Mouse (Mus musculus): ENCODE results near the gene Cnpy1. TPM values are rescaled to one million over a fixed set of nuclear protein-coding genes. Genes with fewer than 3 reads are reported as not detected.

Cnpy1 gene
- under 1 TPM; 0.31 to 0.83 TPM for total RNA-seq (2021)
- long read RNA-seq, experiment 1: 0 reads
- long read RNA-seq, experiment 2, partial matches to known transcripts: 0 of 3 reads
- long read RNA-seq, experiment 2, other reads (novel, unspliced or antisense): 0 of 3 reads

DNA sequence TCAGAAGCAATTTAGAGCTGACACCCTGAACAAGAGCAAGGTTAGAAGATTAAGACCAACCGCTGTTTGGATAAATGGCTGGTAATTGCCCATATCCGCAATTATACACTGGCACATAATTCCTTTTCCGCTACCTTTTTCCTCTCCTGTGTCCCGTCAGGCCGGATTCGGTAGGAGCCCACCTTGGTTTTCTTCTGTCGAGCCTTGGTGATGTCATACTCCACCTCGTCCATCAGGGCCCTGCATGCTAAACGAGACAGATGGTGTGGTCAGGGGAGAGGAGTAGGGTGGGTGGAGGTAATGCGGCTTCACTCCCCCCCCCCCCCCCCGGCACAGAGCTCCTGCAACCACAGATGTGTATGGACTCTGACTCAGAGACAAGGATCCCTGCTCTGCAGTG lies at the start of gene Cnpy1:
TSS of gene Cnpy1 (minus strand) at position 233 of the 400 bp plus-strand sequence.
- DNase-seq (ENCODE audit: low spot score in 2 of 2): no peak

DNA sequence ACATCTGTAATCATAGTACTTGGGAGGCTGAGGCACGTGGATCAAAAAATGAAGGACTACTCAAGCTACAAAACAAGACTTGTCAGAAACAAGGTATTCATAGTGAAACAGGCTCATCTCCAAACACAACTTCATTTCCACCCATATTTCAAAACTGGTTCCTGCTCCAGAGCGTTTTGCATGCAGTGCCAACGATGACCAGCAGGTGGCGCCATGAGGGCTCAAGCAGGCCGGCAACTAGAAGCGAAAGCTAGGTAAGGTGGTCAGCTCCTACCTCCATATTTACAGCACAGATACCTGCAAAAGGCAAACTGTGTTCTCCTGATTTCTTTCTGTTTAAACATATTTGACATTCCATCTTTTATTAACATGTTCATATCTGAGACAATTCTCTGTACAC lies 48.4 kb upstream of the Cnpy1 start:
- DNase-seq (ENCODE audit: low spot score in 2 of 2): peak; percentile 74 to 83

GRCm38 (mm10) chr5:28292281-28292680 lies 46.7 kb upstream of the Cnpy1 start:
- DNase-seq (ENCODE audit: low spot score in 2 of 2): no peak

- DNase-seq (ENCODE audit: low spot score in 2 of 2): no peak
Measured at GRCm38 (mm10) chr5:28291118-28291850, 45.7 kb upstream of the Cnpy1 start.

GRCm38 (mm10) chr5:28290630-28291029 lies 45.0 kb upstream of the Cnpy1 start:
- no peak for DNase-seq (ENCODE audit: low spot score in 2 of 2)

- no peak for DNase-seq (ENCODE audit: low spot score in 2 of 2)
Measured at GRCm38 (mm10) chr5:28289111-28289510, 43.5 kb upstream of the Cnpy1 start.

DNA sequence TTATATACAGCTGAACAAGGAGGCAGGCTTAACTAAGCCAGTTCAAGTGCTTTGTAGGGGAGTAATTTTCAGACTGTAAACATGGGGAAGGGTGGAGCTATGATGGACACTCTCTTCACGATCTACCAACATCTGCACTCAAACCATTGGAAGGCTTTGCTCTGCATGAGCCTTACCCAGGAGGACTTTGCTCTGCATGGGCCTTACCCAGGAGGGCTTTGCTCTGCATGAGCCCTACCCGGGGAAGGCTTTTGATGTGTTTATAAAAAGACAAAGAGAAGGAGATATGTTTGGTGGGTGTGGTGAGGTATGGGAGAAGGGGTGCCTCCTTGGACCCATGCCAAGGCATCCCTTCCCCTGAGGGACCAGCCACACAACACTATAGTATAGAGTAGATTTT lies 31.7 kb upstream of the Cnpy1 start:
- no peak for DNase-seq (ENCODE audit: low spot score in 2 of 2)

DNA sequence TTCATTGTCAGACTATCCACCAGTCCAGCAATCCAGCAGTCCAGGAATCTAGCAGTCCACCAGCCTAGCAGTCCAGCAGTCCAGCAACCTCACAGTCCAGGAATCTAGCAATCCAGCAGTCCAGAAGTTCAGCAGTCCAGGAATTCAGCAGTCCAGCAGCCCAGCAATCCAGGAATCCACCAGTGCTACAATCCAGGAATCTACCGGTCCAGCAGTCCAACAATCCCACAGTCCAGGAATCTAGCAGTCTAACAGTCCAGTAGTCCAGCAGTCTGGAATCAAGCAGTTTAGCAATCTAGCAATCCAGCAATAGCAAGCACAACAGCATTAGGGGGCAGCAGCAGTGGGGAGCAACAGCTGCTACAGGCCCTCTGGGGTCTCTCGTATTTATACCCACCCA lies 27.2 kb upstream of the Cnpy1 start:
- no peak for DNase-seq (ENCODE audit: low spot score in 2 of 2)

- no peak for DNase-seq (ENCODE audit: low spot score in 2 of 2)
Measured at GRCm38 (mm10) chr5:28269469-28269991, 23.9 kb upstream of the Cnpy1 start.

DNA sequence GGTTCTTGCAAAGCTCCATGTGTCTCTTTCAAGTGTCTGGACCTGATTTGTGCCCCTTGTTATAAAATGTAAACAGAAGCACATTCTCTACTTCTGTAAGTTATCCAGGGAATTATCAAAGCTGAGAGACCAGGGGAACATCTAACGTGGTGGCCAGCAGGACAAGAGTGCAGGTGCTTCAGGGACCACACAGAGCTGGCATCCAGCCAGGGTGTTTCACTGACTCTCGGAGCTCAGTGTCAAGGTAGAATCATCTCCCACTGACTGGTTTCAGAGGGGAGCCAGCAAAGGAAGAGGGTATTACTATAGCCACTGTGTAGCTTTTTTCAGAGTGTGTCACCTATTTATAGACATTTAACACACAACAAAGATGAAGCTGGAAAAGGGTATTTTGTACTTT lies 22.0 kb upstream of the Cnpy1 start:
- DNase-seq (ENCODE audit: low spot score in 2 of 2): no peak

DNA sequence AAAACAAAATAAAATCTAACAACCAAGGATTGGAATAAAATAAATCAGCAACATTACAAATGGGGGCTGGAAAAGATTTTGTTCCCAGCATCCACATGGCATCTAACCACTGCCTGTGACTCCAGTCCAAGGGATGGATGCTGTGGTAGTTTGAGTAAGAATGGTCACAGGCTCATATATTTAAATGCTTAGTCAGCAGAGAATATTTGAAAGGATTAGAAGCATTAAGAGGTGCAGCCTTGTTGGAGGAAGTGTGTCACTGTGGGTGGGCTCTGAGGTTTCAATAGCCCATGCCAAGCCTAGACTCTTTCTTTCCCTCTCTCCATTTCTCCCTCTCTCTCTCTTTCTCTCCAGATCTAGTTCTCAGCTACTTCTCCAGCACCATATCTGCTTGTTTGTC lies 20.0 kb upstream of the Cnpy1 start:
- no peak for DNase-seq (ENCODE audit: low spot score in 2 of 2)

DNA sequence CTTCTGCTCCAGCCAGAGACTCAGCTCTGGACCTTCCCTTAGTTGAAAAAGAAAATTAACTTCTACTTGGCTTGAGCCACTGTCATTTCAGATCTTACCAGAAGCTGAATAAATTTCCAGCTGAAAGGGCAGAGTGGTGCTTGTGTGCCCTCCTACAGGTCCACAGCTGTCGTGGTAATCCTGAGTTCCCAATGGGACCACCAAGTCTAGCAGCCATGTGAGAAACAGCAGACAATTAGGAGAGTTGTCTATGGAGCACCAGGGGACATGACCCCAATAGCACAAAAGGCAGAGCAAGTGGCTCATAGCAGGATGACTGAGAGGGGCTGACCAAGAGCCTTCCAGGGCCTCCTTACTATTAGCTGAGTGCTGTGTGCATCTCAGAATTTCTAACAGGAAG lies 18.2 kb upstream of the Cnpy1 start:
- DNase-seq (ENCODE audit: low spot score in 2 of 2): no peak

DNA sequence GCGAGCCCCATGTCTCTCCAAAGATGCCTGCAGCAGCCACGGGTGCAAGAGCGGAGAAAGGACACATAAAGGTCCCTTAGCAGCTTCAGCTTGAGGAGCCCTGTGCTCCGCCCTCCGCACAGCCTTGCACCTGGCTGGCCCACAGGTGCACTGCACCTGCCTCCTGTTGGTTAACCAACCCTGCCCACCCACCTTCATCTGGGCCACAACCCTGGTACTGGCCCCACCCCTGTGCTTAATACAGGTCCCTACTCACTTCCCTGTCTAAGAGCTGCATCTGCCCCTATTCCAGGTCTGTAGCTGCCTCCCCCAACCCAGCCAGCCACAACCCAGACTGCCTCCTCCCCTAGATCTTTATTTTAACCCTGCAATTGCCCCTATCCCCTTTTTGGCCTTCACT lies 16.5 kb upstream of the Cnpy1 start:
- no peak for DNase-seq (ENCODE audit: low spot score in 2 of 2)

DNA sequence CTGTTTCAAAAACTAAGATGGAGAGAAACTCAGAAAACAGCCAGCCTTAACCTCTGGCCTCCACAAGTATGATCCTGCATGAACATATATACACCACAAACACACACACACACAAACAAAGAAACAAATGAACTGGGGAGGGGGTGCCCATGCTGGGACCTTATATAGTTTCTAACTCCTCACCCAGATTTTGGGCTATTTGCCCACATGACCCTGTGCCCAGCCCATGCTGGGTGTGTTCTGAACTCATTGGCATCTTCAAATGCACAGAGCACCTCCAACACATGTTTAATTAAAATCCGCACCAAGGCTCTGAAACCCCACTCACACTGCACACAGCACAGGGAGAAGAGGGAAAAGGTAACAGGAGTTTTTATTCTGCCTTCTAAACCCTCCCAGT lies 14.3 kb upstream of the Cnpy1 start:
- DNase-seq (ENCODE audit: low spot score in 2 of 2): no peak

GRCm38 (mm10) chr5:28259385-28259784 lies 13.8 kb upstream of the Cnpy1 start:
- DNase-seq (ENCODE audit: low spot score in 2 of 2): no peak

- DNase-seq (ENCODE audit: low spot score in 2 of 2): no peak
Measured at GRCm38 (mm10) chr5:28257816-28258215, 12.2 kb upstream of the Cnpy1 start.

DNA sequence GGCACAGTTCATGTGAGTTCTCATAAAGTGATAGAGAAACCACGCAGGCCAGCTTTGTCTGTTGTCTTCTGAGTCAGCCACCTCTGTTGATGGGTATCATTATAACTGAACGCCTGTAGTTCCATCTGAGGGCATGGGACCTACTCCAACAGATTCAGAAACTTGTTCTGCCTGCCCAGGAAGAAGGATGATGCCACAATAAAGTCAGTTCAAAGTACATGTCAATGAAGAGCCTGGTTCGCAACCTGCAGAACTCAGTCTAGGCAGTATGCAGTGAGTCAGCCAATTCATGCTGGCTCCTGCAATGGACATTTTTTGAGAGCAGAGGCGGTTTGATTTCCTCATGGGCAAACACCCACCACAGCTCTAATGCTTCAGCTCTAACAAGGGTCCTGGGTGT lies 7.4 kb upstream of the Cnpy1 start:
- DNase-seq (ENCODE audit: low spot score in 2 of 2): no peak

DNA sequence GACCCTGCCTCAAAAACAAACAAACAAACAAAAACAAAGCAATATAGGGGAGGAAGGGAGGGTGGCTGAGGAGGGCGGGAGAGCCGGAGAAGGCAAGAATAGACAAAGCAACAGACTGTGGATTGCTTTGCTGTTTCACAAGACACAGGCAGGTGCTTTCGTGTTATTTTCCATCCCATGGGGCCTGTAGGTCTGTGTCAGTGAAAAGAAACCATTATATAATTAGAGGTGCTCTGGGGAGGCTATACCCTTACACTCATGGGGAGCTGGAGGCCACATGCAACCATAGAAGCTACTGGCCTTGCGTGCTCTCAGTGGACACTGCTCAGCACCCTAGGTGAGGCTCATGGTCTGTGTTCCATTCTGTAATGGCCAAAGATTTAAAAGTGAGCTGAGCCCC lies 6.7 kb upstream of the Cnpy1 start:
- DNase-seq (ENCODE audit: low spot score in 2 of 2): no peak

- peak; percentile 6 to 8 for DNase-seq (ENCODE audit: low spot score in 2 of 2)
Measured at GRCm38 (mm10) chr5:28251211-28251764, 5.7 kb upstream of the Cnpy1 start.

GRCm38 (mm10) chr5:28250479-28250878 lies 4.9 kb upstream of the Cnpy1 start:
- no peak for DNase-seq (ENCODE audit: low spot score in 2 of 2)

GRCm38 (mm10) chr5:28245121-28245520 lies 485 bp downstream of the Cnpy1 start:
- no peak for DNase-seq (ENCODE audit: low spot score in 2 of 2)

DNA sequence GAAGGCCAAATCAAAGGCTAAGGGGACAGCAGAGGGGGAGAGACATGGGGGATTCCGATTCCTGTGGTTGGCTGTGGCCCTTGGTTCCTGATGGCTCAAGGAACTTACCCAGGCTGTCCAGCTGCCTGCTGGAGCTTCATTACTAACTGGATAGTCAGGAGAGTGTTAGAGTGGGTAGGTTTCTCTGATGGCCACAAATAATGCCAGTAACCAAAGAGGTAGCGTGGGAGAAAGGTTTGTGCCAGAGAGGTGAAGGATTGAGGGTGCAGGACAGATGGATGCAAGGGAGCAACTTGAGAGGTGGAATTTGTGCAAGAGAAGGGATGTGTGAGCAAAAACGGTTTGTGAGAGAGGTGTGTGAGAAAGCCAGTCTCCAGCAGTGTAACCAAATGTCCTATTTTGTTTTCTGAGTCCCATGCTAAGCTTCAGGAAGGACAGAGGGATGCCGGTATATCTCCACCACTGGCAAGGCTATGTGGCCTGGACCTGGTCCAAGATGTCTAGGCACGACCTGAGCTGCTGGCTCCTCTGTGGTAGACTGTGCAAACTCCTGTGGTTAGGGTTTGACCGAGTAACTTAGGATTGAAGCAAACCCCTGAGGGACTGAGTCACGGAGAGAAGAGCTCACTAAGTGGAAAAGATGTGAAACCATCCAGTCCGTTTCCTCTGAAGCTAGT lies 2.0 kb downstream of the Cnpy1 start:
- no peak for DNase-seq (ENCODE audit: low spot score in 2 of 2)

Measured in layer of hippocampus, postnatal 14 days (tissue).